Mouse (Mus musculus): ENCODE results near the gene Map2k1. TPM values are rescaled to one million over a fixed set of nuclear protein-coding genes. Genes with fewer than 3 reads are reported as not detected.
"Not testable (repeated sequence)": the region's sequence is repeated elsewhere in the genome, so short reads cannot be mapped to it uniquely, and the experiment has no call there.

The Map2k1 gene
- polyA plus RNA-seq, 1 experiment from 2014 or later: 74.9 TPM

DNA sequence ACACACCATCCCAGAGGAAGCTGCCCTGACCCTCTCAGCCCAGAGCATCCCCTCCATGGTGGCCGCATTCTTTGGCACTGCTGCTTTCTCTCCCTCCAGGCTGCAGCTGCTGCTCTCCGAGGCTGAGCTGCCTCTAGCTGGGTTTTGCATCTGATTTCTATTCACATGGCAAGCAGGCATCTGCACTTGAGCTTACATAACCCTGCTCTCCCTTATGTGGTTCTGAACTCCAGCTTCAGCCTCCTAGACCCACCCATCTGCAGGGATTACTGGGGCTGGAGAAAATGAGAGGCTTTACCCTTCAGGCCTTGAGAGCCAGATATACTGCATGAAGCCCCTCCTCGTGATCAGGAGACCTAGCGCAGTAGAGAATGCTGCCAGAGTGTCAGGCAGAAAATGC lies 57.9 kb downstream of the Map2k1 start:
- WGBS: 87% methylated on average over 4 of the region's 4 CpGs
- Histone ChIP-seq H3K27ac (no peak overlapping the region), H3K36me3 (replicated peaks) (peaks cover 83% of the 10 kb centered on the region), H3K9me3 (no peaks in the 10 kb centered on the region), H3K4me3 (no peak overlapping the region), H3K4me1 (no peaks in the 10 kb centered on the region), H3K27me3 (ENCODE audit: poor library complexity, severe bottlenecking) (no peaks in the 10 kb centered on the region)
- no peak for DNase-seq (ENCODE audit: extremely low spot score, low spot score)

DNA sequence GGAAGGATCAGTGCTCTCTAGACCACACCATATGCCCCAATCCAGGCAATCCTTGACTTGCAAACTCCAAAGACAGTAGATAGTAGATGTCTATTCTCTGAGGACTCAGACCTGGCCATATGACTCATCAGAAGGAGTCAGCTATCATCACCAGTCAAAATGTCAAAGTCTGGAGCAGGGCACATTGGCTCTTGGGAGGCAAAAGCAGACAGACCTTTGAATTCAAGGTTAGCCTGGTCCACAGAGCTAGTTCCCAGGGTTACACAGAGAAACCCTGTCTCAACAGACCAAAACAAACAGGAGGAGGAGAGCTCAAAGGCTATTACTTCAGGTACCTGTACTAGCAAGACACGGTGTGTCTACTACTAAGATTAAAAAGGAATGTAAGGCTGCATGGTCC lies 59.6 kb downstream of the Map2k1 start:
- 97% methylated on average over 1 of the region's 1 CpGs for WGBS
- Histone ChIP-seq H3K9me3 (no peaks in the 10 kb centered on the region), H3K4me1 (no peaks in the 10 kb centered on the region), H3K27me3 (ENCODE audit: poor library complexity, severe bottlenecking) (no peaks in the 10 kb centered on the region), H3K27ac (no peak overlapping the region), H3K4me3 (no peak overlapping the region), H3K36me3 (replicated peaks) (peaks cover 84% of the 10 kb centered on the region)
- DNase-seq (ENCODE audit: extremely low spot score, low spot score): no peak

DNA sequence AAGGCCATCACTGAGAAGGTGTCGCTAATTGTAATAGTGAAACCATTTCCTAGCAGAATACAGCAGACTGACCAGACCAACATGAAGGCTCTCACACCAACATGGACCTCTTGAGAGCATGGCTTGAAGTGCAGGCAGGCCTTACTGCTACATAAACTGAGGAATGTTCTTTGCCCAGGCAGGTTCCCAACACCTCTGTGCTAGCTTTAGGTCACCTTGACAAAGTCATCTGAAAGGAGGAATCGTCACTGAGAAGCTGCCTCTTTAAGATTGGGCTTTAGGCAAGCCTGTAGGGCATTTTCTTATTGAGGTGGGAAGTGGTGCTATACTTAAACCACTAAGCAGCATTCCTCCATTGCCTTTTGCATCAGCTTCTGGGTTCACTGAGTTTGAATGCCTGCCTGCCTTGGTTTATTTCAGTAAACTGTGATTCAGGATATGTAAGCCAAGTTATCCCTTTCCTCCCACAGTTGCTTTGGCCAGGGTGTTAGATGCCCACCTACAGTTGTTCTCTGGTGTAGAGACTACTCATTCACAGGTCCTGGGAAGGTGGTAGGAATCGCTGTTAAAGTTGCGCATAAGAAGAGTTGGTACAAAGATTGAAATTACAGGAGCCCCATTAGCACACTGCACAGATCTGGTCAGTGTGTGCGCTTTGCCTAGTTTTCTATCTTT lies 69.1 kb downstream of the Map2k1 start:
- Histone ChIP-seq H3K9me3 (no peaks in the 10 kb centered on the region), H3K27ac (no peak overlapping the region), H3K4me3 (no peak overlapping the region), H3K36me3 (replicated peaks) (peaks cover 91% of the 10 kb centered on the region), H3K27me3 (ENCODE audit: poor library complexity, severe bottlenecking) (no peaks in the 10 kb centered on the region), H3K4me1 (peaks cover 8% of the 10 kb centered on the region)
- WGBS: 95% methylated on average over 5 of the region's 5 CpGs
- no peak for DNase-seq (ENCODE audit: extremely low spot score, low spot score)

DNA sequence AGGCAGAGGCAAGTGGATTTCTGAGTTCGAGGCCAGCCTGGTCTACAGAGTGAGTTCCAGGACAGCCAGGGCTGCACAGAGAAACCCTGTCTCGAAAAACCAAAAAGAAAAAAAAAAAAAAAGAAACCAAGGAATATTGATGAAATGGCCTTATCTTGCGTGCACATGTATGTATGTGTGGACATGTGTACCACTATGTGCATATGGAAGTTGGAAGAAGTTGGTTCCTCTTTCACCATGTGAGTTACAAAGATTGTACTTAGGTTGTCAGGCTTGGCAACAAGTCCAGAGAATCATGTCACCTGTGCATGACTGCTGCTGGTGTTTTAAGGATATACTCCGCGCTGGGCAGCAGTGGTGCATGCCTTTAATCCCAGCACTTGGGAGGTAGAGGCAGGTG lies 70.1 kb downstream of the Map2k1 start:
- not testable (repeated sequence) for H3K9me3 ChIP-seq; H3K27ac ChIP-seq; H3K27me3 ChIP-seq (ENCODE audit: poor library complexity, severe bottlenecking); DNase-seq (ENCODE audit: extremely low spot score, low spot score); H3K4me3 ChIP-seq
- H3K4me1 ChIP-seq: peaks cover 13% of the 10 kb centered on the region
- 90% methylated on average over 5 of the region's 5 CpGs for WGBS
- peaks cover 90% of the 10 kb centered on the region for H3K36me3 ChIP-seq (replicated peaks)

DNA sequence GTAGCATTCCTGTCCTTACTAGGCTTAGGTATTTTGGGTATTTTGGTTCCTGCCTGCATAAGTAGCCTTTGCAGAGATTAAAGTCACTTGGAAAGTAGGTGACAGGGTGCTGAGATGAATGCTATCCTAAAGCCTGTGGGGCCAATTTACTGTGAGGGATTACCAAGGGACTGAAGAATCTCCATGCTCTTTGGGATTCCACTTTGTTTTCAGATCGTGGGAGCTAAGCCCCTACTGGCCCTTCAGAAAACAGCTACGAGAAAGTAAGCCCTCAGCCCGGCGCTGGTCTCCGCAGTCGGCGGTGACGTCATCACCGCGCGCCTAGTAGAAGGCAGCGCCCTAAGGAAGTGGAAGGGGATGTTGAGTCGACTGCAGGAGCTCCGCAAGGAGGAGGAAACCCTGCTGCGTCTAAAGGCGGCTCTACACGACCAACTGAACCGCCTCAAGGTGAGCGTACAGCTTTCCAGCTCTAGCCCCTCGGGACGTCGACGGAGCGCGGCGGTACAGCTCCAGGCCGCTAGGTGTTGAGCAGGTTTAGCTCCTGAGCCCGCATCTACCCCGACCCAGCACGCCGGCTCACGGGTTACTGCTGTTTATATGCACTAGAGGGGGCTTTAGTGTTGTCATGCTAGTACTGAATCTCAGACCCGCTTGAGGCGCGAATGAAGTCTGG lies 74.3 kb downstream of the Map2k1 start, which contains the start of gene Snapc5:
Snapc5 (plus strand) TSS at position 301 of the 673 bp plus-strand sequence.
- under 1% methylated on average over 35 of the region's 35 CpGs for WGBS
- Histone ChIP-seq H3K4me3 (peak within 1 kb of the TSS; percentile 75), H3K27me3 (ENCODE audit: poor library complexity, severe bottlenecking) (no peaks in the 10 kb centered on the region), H3K27ac (peak within 1 kb of the TSS; percentile 85), H3K9me3 (no peaks in the 10 kb centered on the region), H3K4me1 (peaks cover 35% of the 10 kb centered on the region), H3K36me3 (replicated peaks) (peaks cover 88% of the 10 kb centered on the region)
- peak; percentile 91 for DNase-seq (ENCODE audit: extremely low spot score, low spot score)

DNA sequence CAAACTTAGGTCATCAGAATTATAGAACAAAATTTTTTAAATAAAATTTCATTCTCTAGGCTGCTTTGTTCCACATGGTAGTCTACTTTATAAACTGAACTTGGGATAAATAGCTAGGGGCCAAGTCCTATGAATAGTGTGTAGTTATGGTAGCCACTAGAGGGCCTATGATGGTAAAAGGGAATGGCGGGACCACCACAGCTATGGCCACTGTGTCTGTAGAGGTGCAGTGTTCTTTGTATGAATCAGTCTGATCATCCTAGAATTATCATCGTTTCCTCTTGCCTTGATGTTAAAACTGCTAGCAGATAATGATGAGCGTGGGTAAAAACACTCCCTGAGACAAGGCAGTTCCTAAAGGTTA lies 74.8 kb downstream of the Map2k1 start:
- no peaks in the 10 kb centered on the region for H3K27me3 ChIP-seq (ENCODE audit: poor library complexity, severe bottlenecking)
- H3K27ac ChIP-seq: peak overlapping the region; percentile 85
- peaks cover 36% of the 10 kb centered on the region for H3K4me1 ChIP-seq
- no peaks in the 10 kb centered on the region for H3K9me3 ChIP-seq
- WGBS: 46% methylated on average over 3 of the region's 3 CpGs
- no peak for DNase-seq (ENCODE audit: extremely low spot score, low spot score)
- peaks cover 85% of the 10 kb centered on the region for H3K36me3 ChIP-seq (replicated peaks)
- H3K4me3 ChIP-seq: peak overlapping the region; percentile 75

DNA sequence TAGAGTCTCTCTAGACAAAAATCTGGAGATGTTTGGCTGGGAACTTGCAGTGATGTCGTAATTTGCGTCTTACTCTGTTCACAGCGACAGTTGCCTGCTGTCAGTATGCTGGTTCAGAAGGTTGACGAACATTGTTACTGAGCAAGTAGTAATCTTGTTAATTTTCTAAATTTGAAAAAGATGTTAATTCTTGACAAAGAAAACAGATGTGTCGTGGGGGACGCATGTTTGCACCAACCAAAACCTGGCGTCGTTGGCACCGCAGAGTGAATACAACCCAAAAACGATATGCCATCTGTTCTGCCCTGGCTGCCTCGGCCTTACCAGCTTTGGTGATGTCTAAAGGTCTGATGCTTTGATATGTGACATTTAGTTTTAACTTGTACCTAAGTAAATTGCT lies 78.1 kb downstream of the Map2k1 start:
- Histone ChIP-seq H3K27me3 (ENCODE audit: poor library complexity, severe bottlenecking) (no peaks in the 10 kb centered on the region), H3K4me1 (peaks cover 51% of the 10 kb centered on the region), H3K36me3 (replicated peaks) (peaks cover 55% of the 10 kb centered on the region), H3K27ac (no peak overlapping the region), H3K9me3 (no peaks in the 10 kb centered on the region), H3K4me3 (peak overlapping the region; percentile 86; the same call in 1 of the 2 replicates)
- WGBS: 90% methylated on average over 11 of the region's 11 CpGs
- no peak for DNase-seq (ENCODE audit: extremely low spot score, low spot score)

DNA sequence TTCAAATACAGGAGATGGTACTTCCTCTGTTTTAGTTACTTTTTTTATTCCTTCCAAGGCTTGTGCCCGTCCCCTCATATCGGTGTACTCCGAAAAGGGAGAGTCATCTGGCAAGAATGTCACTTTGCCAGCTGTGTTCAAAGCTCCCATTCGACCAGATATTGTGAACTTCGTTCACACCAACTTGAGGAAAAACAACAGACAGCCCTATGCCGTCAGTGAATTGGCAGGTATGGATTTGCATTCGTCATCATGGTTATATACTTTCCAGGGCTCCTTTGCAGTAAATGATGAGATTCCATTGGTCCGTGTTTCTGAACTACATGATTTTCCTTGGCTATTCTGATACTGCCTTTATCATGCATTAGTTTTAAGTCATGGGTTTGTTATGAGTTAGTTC lies 78.7 kb downstream of the Map2k1 start:
- 80% methylated on average over 8 of the region's 8 CpGs for WGBS
- no peak for DNase-seq (ENCODE audit: extremely low spot score, low spot score)
- Histone ChIP-seq H3K4me1 (peaks cover 46% of the 10 kb centered on the region), H3K27me3 (ENCODE audit: poor library complexity, severe bottlenecking) (no peaks in the 10 kb centered on the region), H3K9me3 (no peaks in the 10 kb centered on the region), H3K27ac (no peak overlapping the region), H3K4me3 (peak overlapping the region; percentile 86), H3K36me3 (replicated peaks) (peaks cover 49% of the 10 kb centered on the region)

DNA sequence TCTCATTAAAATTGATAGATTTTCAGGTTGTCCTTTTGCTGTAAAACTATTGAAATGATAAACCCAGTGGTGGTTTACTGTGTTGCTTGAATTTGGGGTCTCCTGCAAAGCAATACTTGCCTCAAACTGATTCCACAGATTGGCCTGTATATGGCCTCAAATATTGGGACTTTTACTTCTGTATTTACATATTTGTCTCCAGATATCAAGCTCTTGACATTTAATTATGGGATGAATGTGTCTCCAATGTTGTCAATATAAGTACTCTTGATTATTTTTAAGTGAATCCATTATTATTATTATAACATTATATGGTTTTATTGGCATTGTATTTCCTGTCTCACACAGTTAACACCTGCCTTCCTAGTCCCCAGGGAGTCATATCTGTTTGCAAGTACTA lies 79.1 kb downstream of the Map2k1 start:
- peak overlapping the region; percentile 98 for H3K27ac ChIP-seq

DNA sequence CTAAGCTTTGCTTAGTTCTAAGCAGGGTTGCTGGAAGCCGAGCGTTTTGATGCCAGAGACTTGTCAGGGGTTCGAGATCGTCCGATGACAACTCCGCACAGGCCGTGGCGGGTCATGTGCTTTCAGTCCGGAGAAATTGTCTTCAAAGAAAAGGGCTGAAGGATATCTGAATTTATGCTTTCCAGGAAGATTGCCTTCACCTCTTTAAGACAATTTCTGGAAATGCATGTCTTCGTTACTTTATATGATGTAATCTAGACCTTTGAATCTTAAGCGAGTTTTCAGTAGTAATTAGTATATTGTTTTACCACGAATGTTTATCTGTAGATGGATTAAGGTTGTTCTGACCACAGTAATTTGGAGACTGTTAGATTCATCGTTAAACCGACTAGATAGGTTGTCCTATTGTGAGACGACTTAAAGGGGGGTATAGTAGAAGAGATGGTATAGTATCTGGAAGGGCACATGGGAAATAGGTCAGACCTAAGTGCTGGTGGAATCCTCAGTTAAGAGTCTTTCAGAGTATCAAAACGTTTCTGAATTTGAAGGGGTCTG lies 79.7 kb downstream of the Map2k1 start:
- WGBS: under 1% methylated on average over 16 of the region's 16 CpGs
- Histone ChIP-seq H3K9me3 (no peaks in the 10 kb centered on the region), H3K27me3 (ENCODE audit: poor library complexity, severe bottlenecking) (no peaks in the 10 kb centered on the region), H3K4me3 (peak overlapping the region; percentile 86), H3K4me1 (peaks cover 40% of the 10 kb centered on the region), H3K27ac (peak overlapping the region; percentile 98), H3K36me3 (replicated peaks) (peaks cover 51% of the 10 kb centered on the region)
- no peak for DNase-seq (ENCODE audit: extremely low spot score, low spot score)

More for the DNA sequence above, 79.1 kb downstream of the Map2k1 start:
- Histone ChIP-seq H3K4me3 (peak overlapping the region; percentile 86), H3K4me1 (peaks cover 43% of the 10 kb centered on the region), H3K27me3 (ENCODE audit: poor library complexity, severe bottlenecking) (no peaks in the 10 kb centered on the region), H3K9me3 (no peaks in the 10 kb centered on the region), H3K36me3 (replicated peaks) (peaks cover 49% of the 10 kb centered on the region)
- no peak for DNase-seq (ENCODE audit: extremely low spot score, low spot score)

DNA sequence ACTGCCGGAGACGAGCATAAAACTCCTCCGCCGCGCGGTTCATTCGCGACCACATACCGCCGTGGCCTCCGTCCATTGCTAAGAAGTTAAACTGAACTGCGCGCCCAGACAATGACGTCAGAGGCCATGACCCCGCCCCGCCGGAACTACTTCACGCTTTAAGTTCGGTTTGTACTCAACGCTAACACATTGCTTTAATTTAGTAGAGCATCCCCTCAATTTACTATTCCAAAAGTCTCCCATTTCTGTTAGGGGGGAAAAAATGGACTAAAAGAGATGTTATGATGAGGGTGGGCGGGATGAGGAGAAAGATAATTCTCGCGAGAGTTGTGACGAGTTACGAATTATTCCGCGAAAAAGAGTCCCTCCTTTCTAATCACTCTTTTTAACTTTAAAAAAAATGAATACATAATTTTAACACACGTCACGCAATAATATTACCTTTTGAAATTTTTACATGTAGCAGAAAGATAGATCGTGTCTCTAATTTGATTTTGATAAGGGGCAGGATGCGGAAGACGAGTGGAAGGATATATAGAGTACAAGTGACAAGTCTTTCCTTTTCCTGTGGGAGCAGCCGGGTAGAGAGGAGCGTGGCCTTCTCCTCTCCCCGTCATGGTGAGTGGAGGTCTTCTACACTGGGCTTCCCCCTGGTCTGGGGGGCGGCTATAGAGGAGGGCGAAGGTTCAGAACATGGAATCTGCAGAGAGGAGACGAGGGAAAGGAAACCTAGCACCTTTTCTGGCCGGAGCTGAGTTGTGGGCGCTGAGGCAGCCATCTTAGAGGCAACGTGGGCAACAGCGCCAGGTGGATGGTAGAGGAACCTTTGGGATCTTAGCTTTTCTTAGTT lies 80.4 kb downstream of the Map2k1 start, which contains the start of the genes Zwilch and Rpl4:
Zwilch (minus strand) TSS at position 289 of the 850 bp plus-strand sequence.
Rpl4 (plus strand) TSS at position 560 of the 850 bp plus-strand sequence.
- Histone ChIP-seq H3K36me3 (replicated peaks) (peaks cover 51% of the 10 kb centered on the region), H3K4me1 (peaks cover 36% of the 10 kb centered on the region), H3K27me3 (ENCODE audit: poor library complexity, severe bottlenecking) (no peaks in the 10 kb centered on the region), H3K9me3 (no peaks in the 10 kb centered on the region), H3K27ac (peak within 1 kb of the TSS; percentile 98), H3K4me3 (peak within 1 kb of the TSS; percentile 86)
- under 1% methylated on average over 42 of the region's 42 CpGs for WGBS
- peak; percentile 83 for DNase-seq (ENCODE audit: extremely low spot score, low spot score)

DNA sequence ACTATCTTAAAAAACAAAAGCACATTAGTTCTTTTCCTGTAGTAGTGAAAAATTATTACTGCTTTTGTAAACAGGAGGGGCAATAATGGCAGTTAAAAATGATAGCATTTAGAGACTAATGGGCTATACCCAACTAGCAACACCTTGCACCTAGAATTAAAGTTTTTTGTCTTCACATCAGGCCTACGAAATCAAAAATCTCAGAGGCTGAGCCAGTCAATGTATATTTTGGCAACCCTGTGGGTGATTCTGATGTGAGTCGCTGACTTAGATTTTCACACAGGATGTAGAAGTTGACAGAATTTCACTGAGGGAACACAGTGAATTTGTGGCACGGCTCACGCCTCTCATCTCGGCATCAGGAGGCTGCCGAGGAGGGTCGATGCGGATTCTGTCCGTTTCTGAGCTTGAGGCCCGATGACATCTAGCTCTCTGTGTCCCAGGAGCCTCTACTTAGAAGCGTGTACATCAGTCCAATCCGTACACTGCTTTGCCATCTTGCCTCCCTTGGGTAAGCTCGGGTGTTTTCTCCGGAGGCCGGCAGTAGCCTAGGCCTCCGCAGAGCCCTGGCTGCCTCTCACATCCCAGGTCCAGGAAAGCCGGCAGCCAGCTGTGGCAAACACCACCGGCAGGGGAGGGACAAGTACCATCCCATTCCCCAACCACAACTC lies 81.2 kb downstream of the Map2k1 start:
- Histone ChIP-seq H3K27ac (peak overlapping the region; percentile 98), H3K4me1 (peaks cover 34% of the 10 kb centered on the region), H3K9me3 (no peaks in the 10 kb centered on the region), H3K27me3 (ENCODE audit: poor library complexity, severe bottlenecking) (no peaks in the 10 kb centered on the region), H3K36me3 (replicated peaks) (peaks cover 51% of the 10 kb centered on the region), H3K4me3 (peak overlapping the region; percentile 86)
- 3% methylated on average over 18 of the region's 18 CpGs for WGBS
- DNase-seq (ENCODE audit: extremely low spot score, low spot score): no peak
